Mouse (Mus musculus) fibroblast of lung, adult 2 months (primary cell): ENCODE measurements at regions not wholly inside any gene's neighbourhood (a gene's known extent, or its start where the extent isn't known, plus 50 kb on each side); places are given as distances from the start of the nearest gene placed in this dataset.
A peak's percentile ranks its signal among the peaks of the same experiment; 100 is the strongest.

Experiments
- DNase-seq: peaks from one replicate; pipeline ENCODE4 v3.0.0-alpha.2; 2011; ENCODE audit warnings: low read depth

DNA sequence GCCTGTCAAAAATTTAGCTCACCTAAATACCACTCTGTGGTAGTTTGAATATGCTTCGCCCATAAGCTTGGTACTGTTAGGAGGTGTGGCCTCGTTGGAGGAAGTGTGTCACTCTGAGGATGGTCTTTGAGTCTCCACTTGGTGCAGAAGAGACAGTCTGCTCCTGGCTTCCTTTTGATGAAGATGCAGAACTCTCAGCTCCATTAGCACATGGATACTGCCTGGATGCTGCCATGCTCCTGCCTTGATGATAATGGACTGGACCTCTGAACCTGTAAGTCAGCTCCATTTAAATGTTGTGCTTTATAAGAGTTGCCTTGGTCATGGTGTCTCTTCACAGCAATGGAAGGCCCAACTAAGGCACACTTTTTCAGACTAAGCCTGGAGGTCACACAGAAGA lies 56.9 kb upstream of the Pik3r1 start:
- no peak for DNase-seq

DNA sequence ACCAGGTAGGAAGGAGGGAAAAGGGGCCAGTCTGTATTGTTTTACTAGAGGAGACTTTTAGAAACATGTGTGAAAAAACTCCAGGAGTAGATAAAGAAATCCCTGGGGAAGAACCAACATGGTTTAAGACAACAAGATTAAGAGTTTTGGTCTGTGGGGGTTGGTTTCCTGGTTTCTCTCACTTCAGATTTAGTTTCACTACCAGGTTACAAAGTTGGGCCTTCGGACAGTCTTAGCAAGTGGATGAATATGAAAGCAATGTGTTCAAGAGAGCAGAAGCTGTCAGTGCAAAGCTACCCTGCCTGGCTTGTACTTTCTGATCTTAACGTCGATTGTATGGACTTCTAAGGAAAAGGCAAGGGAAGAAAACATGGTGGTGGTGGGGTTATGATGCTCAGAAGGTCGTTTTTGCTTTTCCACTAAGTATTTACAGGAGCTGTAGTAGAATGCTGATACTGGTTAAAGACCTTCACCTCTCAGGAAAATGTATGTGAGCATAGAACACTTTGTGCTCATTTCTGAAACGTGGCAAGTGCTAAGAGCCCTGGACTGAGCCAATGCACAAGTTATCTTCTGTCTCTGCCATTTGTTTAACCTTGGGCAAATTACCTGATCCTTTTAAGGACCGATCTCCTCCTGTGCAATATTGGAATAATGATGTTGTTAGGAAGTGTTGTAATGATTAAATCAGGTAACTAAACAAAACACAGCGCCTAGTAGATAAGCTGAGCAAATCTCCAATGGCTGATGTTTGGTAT lies 64.0 kb upstream of the Pik3r1 start:
- DNase-seq, result no peak

DNA sequence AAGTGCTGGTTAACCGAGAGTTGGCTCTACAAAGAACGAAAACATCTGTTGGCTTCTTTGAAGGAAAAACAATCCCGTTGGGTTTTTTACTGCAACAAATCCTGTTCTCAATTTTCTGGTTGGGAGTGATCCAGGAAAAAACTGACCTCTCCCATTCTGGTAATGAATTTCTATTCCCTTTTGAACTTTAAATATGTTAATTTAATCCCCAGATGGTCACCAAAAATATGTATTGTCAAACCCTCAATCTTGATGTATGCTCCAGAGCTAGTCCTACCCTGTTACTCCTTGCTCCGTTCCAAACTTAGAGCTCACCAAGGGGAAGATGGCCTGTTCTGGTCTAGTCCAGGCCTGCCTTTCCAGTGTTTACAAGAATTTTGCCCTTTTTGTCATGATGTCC lies 66.5 kb upstream of the Pik3r1 start:
- DNase-seq, result peak; percentile 23

GRCm38 (mm10) chr13:101836992-101837391 lies 69.0 kb upstream of the Pik3r1 start:
- DNase-seq, result no peak

DNA sequence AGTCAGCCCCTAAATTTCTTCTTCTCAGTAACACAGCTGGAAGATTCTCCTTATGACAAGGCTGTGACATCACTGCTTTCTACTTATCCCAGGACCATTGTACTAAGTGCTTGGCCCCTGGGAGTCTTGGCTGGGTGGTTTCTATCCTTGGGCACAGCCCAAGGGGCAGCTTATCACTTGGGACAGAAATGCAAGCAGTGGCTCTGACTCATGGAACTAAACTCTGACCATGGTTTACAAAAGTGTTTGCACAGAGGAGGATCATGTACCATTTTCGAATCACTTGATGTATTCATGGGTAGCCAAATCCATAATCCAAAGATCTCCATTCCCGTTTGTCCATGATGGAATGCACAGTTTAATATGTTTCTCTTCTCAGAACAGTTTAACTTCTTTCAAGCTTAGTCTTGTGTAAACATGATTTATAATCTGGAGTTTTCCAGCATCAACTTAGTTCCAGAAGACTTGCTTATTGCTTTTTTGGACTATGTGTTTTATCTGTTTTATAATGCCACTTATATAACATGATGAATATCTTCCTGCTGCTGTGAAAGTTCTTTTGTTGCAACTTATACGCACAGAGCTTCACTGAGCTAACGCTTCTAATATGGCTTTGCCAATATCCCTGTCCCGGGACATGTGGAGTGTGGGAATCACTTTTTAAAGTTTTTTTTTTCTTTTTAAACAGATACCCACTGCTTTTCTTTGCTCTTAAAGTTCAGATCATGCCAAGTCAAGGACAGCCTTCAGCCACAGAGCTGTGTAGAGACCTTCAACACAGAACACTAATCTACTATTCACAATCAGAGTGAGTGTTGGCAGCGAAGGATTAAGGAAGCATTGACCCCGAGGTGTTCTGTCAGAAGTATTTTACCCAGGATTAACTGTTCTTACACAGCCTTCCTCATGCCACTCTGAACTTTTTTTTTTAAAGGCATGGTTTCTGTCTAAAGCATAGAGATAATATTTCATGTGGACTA lies 76.7 kb upstream of the Pik3r1 start:
- DNase-seq, result no peak

GRCm38 (mm10) chr13:101846016-101846415 lies 78.0 kb upstream of the Pik3r1 start:
- no peak for DNase-seq

- no peak for DNase-seq
Observed at GRCm38 (mm10) chr13:101847879-101848600, 80.0 kb upstream of the Pik3r1 start.

DNA sequence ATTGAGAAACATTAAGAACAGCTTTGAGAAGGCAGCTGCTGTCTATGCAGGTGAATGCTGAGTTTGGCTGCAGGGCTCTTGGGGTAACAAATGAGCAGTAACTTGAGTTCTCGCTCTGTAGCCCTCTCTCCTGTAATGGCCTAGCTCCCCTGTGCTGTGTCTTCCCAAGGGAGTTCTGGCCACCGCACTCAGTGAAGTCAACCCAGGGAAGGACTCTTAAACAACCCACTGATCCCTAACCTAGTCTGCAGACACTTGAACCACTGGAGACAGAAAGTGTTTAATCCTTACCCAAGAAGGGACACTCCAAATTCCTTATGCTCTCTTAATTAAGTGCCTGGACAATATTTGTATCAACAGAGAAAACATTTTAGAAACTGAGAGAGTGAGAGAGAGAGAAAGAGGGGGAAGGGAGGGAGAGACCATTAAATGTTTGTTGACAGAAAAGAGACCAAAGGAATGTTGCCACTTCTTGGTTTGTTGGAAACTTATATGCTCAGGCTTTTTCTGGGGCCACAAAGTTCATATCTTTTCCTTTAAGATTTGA lies 80.7 kb upstream of the Pik3r1 start:
- no peak for DNase-seq

- DNase-seq, result no peak
Observed at GRCm38 (mm10) chr13:101849416-101849815, 81.4 kb upstream of the Pik3r1 start.

DNA sequence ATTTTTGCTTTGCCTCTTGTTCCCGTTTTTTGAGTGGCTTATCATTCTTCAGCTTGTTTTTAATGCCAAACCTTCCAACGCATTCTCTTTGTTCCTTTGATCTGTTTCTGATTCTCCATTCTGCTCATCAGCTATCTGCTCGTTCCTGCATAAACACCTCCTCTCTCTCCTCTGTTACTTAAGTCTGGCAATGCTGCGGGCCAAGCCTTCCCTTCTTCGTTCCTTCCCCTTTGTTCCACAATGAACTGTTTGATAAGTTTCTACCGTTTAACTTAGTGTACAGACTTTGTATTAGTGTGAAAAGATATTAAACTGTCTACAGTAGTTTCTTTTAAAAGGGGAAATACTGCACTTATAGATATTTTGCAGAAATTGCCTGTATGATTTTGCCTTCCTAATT lies 83.3 kb upstream of the Pik3r1 start:
- no peak for DNase-seq

GRCm38 (mm10) chr13:101852960-101853359 lies 84.9 kb upstream of the Pik3r1 start:
- DNase-seq, result no peak

DNA sequence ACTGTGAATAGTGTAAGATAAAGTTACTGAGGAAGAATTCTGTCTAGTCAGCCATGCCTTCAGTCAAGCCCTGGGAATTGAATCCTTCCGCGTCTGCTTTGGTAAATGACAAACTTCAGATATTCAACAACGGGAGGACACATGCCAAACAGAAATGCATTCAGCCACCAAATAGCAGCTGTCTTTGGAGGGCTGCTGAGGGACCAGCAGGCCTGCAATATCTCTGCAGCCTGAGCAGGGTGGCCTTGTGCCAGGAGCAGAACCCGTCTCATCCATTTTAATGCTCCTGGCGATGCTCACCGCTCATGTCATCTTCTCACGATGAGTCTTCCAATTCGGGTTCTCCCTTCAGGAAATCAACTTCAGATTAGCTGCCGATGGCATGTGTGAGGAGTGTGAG lies 87.1 kb upstream of the Pik3r1 start:
- DNase-seq, result no peak

- no peak for DNase-seq
Observed at GRCm38 (mm10) chr13:101860704-101861103, 92.7 kb upstream of the Pik3r1 start.

- DNase-seq, result no peak
Observed at GRCm38 (mm10) chr13:101862011-101862410, 94.0 kb upstream of the Pik3r1 start.

DNA sequence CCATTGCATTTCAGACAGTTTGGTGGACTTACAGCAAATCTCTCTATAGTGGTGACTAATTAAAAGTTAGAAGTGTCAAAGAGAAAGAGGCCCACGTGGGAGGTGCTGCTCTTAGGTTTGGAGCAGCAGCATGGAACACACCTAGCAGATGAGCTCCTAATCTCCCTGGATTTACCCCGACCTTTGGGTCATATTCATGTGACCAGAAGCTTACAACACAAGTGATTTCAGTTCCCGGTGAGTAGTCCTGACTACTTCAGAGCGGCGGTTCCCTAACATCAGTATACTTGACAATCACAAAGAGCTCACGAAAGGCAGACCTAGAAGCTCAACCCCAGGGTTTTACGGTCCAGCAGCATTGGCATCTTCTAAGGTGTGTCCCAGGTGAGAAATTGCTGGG lies 95.0 kb upstream of the Pik3r1 start:
- DNase-seq, result no peak

GRCm38 (mm10) chr13:101863602-101864001 lies 95.6 kb upstream of the Pik3r1 start:
- no peak for DNase-seq

- DNase-seq, result no peak
Observed at GRCm38 (mm10) chr13:101866843-101867242, 98.8 kb upstream of the Pik3r1 start.

GRCm38 (mm10) chr13:101874761-101875160 lies 106.7 kb upstream of the Pik3r1 start:
- DNase-seq, result no peak

- DNase-seq, result no peak
Observed at GRCm38 (mm10) chr13:101876069-101876468, 108.1 kb upstream of the Pik3r1 start.

DNA sequence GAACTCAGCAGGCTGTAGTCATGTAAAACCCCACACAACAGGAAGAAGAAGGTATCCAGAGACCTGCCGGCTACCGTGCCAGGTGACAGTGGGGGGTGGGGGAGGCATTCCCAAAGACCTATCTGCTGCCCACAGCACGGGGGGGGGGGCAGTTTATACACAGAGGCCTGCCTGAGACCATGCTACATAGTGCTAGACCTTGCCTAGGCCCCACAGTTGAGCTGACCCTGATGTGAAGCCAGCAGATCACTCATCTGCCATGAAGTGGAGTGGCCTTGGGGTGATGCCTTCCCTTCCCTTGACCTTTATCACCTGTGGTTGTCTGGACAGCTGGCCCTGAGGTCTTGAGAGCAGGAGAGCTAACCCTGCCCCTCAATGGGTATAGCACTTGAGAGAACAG lies 108.6 kb upstream of the Pik3r1 start:
- no peak for DNase-seq

GRCm38 (mm10) chr13:101878168-101878567 lies 110.2 kb upstream of the Pik3r1 start:
- no peak for DNase-seq

DNA sequence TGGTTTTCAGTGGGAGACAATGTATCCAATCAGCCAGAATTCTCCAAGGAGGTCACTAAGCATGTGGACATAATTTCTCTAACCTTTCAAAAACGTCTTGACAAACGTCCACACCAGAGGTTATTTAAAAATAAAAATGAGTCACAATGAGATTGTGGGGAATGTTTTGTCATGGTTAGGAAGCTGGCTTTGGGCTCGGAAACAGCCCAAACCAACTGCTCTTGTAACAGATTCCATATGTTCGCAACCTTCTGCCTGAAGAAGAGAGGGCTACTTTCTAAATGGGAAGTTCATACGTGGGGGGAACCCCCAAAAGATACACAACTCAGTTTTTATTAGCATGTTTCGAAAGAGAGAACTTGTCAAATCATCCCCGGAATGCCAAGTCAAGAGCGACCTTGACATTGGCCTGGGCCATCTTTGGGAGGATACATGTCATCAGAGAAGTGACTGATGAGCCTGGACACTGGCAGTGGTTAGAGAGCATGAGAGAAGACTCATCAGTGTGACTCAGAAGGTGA lies 111.6 kb upstream of the Pik3r1 start:
- DNase-seq, result peak; percentile 61
